ENCODE assay signal across 7 mouse cellular contexts in genomic region chr7:46377008-46377346, GRCm38 (mm10). TPM values are rescaled to one million over a fixed set of nuclear protein-coding genes. Genes with fewer than 3 reads are reported as not detected.
A peak's percentile ranks its signal among the peaks of the same experiment; 100 is the strongest.
DNase-seq lines count a peak whose midpoint lies in the region; ATAC-seq and TF ChIP-seq lines count a peak whose summit lies in the region.

No protein-coding gene starts in this region.

- peak; percentile 38 for DNase-seq in ES-CJ7 (ENCODE audit: low read depth, low spot score)
- DNase-seq in gastrocnemius, adult 18-20 months (ENCODE audit: low spot score): peak; percentile 73
- peak; percentile 37 for DNase-seq in stomach, postnatal 0 days (ENCODE audit: low spot score)
- no peak for DNase-seq in thymus, postnatal 36 days
- DNase-seq in kidney, adult 18-20 months: no peak

- H3K27me3 ChIP-seq in E14TG2a.4 (ENCODE audit: insufficient read depth, low read length): peaks cover 67% of the 10 kb centered on the region
- peaks cover 93% of the 10 kb centered on the region for H3K27me3 ChIP-seq in limb, embryonic 13.5 days
- H3K27me3 ChIP-seq in stomach, postnatal 0 days (ENCODE audit: control insufficient read depth, insufficient read depth, low read length): peaks cover 17% of the 10 kb centered on the region; the same call in 1 of the 2 replicates

- H3K9me3 ChIP-seq in E14TG2a.4 (ENCODE audit: low read length): no peaks in the 10 kb centered on the region
- H3K9me3 ChIP-seq in limb, embryonic 13.5 days: no peaks in the 10 kb centered on the region
- H3K9me3 ChIP-seq in stomach, postnatal 0 days (ENCODE audit: control insufficient read depth, low read length): no peaks in the 10 kb centered on the region

- H3K36me3 ChIP-seq in E14TG2a.4 (ENCODE audit: insufficient read depth, low read length): no peaks in the 10 kb centered on the region
- no peaks in the 10 kb centered on the region for H3K36me3 ChIP-seq in limb, embryonic 13.5 days
- H3K36me3 ChIP-seq in stomach, postnatal 0 days (ENCODE audit: control insufficient read depth, insufficient read depth, low read length): no peaks in the 10 kb centered on the region

- ATAC-seq in limb, embryonic 13.5 days (ENCODE audit: low FRiP score, low read depth): no peak
- ATAC-seq in stomach, postnatal 0 days (ENCODE audit: low FRiP score, low TSS enrichment): 0 out of 2 replicates have a peak, but pooled peaks have one; percentile 34

- H3K4me1 ChIP-seq in E14TG2a.4 (replicated peaks; ENCODE audit: low read depth, low read length): peaks cover 23% of the 10 kb centered on the region
- peaks cover 19% of the 10 kb centered on the region for H3K4me1 ChIP-seq in limb, embryonic 13.5 days
- no peaks in the 10 kb centered on the region for H3K4me1 ChIP-seq in stomach, postnatal 0 days (replicated peaks; ENCODE audit: control insufficient read depth, insufficient read depth)

- peak overlapping the region; percentile 70 for H3K4me3 ChIP-seq in E14TG2a.4 (replicated peaks; ENCODE audit: low read length)
- H3K4me3 ChIP-seq in limb, embryonic 13.5 days: peak overlapping the region; percentile 37
- H3K4me3 ChIP-seq in stomach, postnatal 0 days (ENCODE audit: low read depth, low read length): peak overlapping the region; percentile 6; the same call in 1 of the 2 replicates

- H3K9ac ChIP-seq in limb, embryonic 13.5 days: peak overlapping the region; percentile 46
- no peak overlapping the region for H3K9ac ChIP-seq in stomach, postnatal 0 days (ENCODE audit: low read length)

- WGBS in limb, embryonic 13.5 days: under 1% methylated on average over 33 of the region's 33 CpGs
- under 1% methylated on average over 33 of the region's 33 CpGs for WGBS in stomach, postnatal 0 days

- TF ChIP-seq CTCF in E14TG2a.4 (conservative IDR thresholded peaks at IDR 0.05; ENCODE audit: low read length): no peak
- peak; percentile 66 for TF ChIP-seq CTCF in stomach, postnatal 0 days (IDR thresholded peaks at IDR 0.05; ENCODE audit: low read depth)

- H3K4me2 ChIP-seq in limb, embryonic 13.5 days (replicated peaks): peak overlapping the region; percentile 55
- H3K4me2 ChIP-seq in stomach, postnatal 0 days (replicated peaks; ENCODE audit: low read depth): no peak overlapping the region

- no peak overlapping the region; the same call in 1 of the 2 replicates for H3K27ac ChIP-seq in limb, embryonic 13.5 days
- no peak overlapping the region for H3K27ac ChIP-seq in stomach, postnatal 0 days (replicated peaks)

- TF ChIP-seq EP300 in stomach, postnatal 0 days (optimal IDR thresholded peaks at IDR 0.05): no peak

RNA-seq across cellular contexts. Expression of gene Myod1, which starts 0.7 kb away (rescaled TPM):
- 10 to 100 TPM; 14.9 to 15.5 TPM for total RNA-seq in gastrocnemius, adult 18-20 months (2021)
- 59.2 and 69.5 TPM in 2 replicates for polyA plus RNA-seq in limb, embryonic 13.5 days (2015; fragmentation: Nextera tagmentation; extraction: Ambion mirVana)
- polyA plus RNA-seq in stomach, postnatal 0 days (2015; fragmentation: Nextera tagmentation; extraction: Ambion mirVana): 0.50 and 0.79 TPM in 2 replicates

RNA-seq across cellular contexts. Expression of gene Kcnc1, which starts 19.3 kb away (rescaled TPM):
- 10 to 100 TPM; 59.0 to 67.2 TPM for total RNA-seq in gastrocnemius, adult 18-20 months (2021)
- polyA plus RNA-seq in limb, embryonic 13.5 days (2015; fragmentation: Nextera tagmentation; extraction: Ambion mirVana): 0.06 and 0.60 TPM in 2 replicates
- polyA plus RNA-seq in stomach, postnatal 0 days (2015; fragmentation: Nextera tagmentation; extraction: Ambion mirVana): 0.18 TPM in 2 replicates

Comparison
In these comparisons a context has a peak if more than half of its experiments do, and no peak if none do; other contexts are left out.
1. H3K4me3 ChIP-seq: peak in every context shown above with its lines; median percentile 70 in E14TG2a.4; 37 in limb, embryonic 13.5 days; 6 in stomach, postnatal 0 days.
2. DNase-seq: peak in ES-CJ7 (single experiment), gastrocnemius, adult 18-20 months (single experiment) and stomach, postnatal 0 days (single experiment); none in thymus, postnatal 36 days (0 of 2) and kidney, adult 18-20 months (single experiment).
3. RNA of gene Myod1, which starts 0.7 kb away (polyA plus RNA-seq): 59.2 to 69.5 TPM in limb, embryonic 13.5 days; 0.50 to 0.79 TPM in stomach, postnatal 0 days; every median in the first group is over 10 times any median in the second.